Mouse (Mus musculus) cerebellum, postnatal 4 days (tissue): ENCODE data around the gene Astl.

Experiments
- DNase-seq, 2 experiments: peaks; one replicate each; pipeline ENCODE4 v3.0.0; 2022; ENCODE audit warnings: low spot score in 2 of 2, mixed read lengths in 1 of 2

Gene Astl

DNA sequence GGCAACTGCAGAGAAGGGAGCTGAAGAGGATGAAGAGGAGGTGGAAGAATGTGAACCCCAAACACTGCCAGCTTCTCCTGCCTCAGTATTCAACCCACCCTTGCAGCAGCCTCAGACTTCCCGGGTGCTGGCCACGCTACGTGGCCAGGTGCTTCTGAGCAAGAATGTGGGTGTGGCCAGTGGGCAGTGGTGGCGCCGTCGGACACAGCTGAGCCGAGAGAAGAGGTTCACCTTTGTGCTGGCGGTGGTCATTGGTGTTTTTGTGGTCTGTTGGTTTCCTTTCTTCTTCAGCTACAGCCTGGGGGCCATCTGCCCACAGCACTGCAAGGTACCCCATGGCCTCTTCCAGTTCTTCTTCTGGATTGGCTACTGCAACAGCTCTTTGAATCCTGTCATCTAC lies 26.0 kb downstream of the Astl start:
- no peak for DNase-seq

DNA sequence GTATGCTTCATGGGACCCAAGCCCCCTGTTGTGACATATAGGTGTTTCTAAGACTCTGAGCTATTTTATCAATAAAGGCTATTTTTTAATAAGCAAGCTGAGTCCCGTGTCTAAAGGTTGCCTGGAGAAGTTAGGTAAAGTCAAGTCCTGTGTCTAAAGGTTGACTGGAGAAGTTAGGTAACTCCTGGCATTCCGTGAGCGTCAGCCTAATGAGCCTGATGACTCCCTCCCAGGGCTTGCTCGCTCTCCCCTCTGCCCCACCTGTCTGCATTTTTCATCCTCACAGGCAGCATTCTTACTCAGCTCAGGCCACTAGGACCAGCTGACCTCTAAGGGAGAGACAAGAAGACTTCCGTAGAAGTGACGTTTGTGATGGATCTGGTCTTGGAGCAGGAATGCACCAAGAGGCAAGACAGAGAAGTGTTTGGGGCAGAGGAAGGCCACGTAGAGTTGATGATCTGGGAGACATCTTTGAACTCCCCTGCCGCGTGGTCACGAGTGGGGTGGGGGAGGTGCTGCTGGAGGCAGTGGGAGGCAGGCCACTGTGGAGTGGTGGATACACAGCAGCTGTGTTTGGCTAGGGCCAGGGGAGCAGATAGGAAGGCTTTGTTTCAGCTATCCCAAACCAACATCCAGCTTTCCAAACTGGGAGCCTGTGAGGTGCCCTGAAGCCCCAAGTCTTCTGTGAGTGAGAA lies 28.8 kb downstream of the Astl start:
- no peak for DNase-seq

DNA sequence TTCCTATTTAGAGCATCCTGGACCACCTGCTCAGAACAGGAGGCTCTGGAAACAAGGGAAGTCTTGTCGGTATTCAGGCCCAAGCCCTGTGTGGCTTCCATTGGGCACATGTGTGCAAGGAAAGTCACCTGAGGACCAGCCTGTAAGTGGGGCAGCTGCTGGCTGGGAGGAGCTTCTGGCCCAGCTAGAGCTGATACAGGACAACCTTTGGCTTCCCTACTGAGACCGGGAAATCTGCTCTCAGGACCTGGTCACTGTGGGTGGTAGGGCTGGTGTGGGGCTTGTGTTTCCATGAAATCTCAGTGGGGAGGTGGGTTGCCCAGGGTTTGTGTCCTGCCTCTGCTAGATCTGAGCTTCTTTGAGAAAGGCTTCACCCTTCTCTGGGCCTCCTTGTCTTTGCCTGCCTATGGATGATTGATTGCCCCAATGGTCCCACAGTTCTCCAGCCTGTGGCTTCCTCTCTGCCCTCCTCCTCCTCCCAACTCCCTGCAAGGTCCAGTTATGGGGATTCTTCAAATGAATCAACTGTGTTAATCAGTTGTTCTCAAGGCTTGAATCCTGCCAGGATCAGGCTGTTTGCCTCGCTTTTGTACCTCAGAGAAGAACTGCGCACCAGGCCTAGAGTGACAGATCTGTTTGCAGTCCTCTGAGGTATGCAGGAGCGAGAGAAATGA lies 31.4 kb downstream of the Astl start:
- DNase-seq = no peak

GRCm38 (mm10) chr2:127370561-127371483 lies 32.4 kb downstream of the Astl start:
- no peak for DNase-seq

GRCm38 (mm10) chr2:127371484-127371861 lies 33.0 kb downstream of the Astl start:
- DNase-seq = no peak

DNA sequence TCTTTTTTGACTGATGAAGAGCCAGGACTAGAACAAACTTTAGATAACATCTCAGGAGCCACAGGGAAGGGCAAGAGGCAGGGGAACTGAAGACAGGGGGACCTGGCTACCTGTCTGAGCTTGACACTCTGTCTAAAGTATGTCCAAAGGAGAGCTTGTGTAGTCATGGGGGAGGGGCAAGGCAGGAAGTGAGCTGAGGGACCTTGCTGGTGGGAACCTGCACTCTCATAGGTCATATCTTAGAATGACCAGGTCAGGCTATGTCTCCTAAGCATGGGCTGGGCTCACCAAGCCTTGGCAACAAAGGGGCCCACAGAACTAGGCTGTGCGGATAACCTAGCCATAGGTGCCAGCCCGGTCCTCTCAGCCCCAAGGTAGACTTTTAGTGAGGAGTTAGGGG lies 33.6 kb downstream of the Astl start:
- DNase-seq = no peak

GRCm38 (mm10) chr2:127374131-127374530 lies 35.7 kb downstream of the Astl start:
- no peak for DNase-seq

DNA sequence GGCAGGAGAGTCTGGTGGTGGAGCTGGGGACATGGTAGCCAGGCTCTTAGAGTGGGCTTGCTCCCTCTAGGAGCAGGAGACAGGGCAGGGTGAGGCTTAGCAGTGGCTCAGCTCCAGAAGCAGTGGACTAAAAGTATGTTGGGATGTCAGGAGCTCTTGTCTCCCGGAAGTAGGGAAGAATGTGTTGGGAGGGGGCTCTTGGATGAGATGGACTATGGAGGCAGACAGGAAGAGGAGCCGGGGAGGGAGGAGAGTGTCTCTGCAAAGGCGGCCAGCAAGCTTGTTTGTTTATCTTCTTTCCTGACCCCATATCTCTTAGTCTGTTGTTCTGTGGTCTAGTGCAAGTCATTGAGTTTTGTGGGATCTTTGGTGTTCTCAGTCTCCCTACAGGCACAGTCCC lies 36.6 kb downstream of the Astl start:
- DNase-seq = no peak

DNA sequence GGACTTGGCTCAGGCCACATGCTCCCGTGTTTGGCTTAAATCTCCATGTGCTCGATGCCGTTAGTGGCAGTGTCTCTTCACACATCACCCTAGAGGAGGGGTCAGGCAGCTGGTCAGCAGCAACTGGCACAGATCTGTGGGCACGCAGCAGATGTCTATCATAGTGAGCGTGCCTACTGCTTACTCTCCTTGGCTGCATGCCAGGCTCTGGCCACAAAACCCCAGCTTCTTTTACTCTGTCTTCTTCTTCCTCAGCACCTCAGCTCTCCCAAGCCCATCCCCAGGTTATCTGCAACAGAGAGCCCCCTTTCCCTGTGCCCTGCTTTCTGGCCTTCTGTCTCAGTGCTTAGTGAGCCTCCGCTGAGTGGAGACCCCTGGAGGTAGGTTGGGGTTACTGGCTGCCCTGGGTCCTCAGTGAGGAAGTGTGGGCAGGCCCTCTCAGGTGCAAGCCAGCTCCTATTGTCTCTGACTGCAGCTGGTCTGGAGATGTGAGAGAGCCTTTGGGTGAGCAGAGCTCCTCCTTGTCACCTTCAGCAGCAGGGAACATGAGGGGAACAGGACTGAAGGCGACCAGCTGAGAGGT lies 37.4 kb downstream of the Astl start:
- DNase-seq = peak in 1 of 2 experiments; percentile 12

- DNase-seq = no peak
These were observed 38.1 kb downstream of the Astl start for GRCm38 (mm10) chr2:127376423-127377051.

DNA sequence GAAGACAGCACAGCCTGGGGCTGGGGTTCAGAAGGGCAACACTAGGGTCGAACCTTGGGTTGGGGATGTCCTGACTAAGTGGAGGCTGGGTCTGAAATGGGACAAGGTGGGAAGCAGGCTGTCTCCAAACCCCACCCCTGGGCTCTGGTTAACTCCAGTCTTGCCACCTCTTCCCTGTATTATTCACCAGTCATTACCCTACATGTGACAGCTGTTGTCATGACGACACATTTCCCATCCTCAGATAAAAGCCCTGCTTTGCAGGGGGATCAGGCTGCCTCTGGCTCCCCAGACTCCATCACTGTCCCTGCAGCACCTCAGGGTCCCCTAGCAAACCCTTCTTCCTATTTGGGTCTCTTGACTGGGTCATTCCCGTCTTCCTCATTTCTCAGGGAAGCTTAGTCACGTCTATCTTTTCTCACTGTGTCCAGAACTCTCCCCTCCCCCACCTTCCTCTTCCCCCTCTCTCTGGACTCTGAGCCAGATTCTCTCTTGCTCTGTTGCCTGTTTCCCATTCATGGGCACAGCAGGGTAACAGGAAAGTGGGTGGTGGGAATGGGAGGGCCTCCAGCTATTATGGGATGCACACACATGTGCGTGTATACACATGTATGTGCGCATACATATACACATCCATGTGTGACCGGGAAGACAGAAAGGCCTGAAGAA lies 39.6 kb downstream of the Astl start:
- DNase-seq = no peak

DNA sequence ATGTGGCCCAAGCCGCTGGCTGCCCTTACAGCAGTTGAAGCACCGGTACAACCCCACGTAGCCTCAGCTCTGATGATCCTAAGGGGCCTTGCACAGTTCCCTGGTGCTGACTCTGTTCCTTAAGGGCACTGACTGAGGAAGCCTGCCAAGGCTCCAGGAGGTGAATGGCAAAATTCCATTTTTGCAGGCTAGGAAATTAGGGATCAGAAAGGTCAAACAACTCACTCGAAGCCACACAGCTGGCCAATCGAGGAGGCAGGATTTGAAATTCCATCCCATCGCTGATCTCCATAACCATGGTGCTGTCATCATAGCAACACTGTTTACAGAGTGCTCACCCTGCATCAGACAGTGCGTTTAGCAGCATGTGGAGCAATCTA lies 40.2 kb downstream of the Astl start:
- DNase-seq = no peak

DNA sequence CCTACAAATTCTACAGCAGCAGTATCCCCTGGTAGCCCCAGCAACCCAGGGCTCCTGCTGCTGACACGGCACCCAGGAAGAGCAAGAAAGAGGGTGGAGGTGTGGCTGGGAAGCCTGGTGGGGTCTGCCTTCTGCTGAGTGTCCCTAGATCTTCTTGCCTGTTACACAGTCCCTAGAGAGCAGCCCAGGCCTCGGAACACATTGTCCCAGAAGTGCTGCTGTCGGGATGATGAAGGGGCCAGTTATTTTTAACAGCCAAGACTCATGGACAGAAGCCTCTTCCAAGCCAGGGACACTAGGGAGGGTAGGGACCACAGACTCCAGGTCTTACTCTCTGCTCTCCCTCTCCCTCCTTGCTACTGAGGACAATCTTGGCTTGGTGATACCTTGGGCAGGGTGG lies 40.8 kb downstream of the Astl start:
- DNase-seq = no peak

DNA sequence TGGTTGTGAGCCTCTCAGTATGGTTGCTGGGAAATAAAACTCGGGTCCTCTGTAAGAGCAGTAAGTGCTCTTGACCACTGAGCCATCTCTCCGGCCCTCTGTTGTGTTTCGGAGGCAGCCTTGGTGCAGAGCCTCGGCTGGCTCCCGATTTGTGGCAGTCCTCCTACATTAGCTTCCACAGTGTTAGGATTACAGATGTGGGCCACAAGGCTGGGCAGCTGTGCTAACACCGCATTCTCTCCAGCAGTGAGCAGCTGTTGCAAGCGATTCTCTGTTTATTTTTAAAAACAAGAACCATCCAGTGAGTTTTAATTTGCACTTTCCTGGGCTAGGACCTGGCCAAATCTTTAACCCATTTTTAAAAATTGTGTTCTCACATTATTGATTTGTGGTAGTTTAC lies 45.4 kb downstream of the Astl start:
- no peak for DNase-seq

GRCm38 (mm10) chr2:127387521-127387920 lies 49.1 kb downstream of the Astl start:
- no peak for DNase-seq

DNA sequence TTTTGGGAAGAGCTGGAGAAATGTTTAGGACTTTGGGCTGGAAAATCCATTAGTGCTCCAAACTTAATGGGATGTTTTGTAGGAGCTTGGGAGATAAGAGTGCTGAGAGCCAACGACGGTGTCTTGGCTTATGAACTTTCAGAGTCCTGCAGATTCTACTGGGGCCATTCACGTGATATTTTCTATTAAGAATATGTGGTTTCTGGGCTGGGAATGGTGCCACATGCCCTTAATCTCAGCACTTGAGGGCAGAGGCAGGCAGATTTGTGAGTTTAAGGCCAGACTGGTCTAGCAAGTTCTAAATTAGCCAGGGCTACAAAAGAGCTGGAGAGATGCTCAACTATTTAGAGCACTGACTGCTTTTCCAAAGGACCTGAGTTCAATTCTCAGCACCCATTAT lies 51.9 kb downstream of the Astl start:
- DNase-seq = no peak

- no peak for DNase-seq
These were observed 52.4 kb downstream of the Astl start for GRCm38 (mm10) chr2:127390846-127391245.

- no peak for DNase-seq
These were observed 52.9 kb downstream of the Astl start for GRCm38 (mm10) chr2:127391323-127391722.

GRCm38 (mm10) chr2:127394606-127395161 lies 56.2 kb downstream of the Astl start:
- DNase-seq = no peak

GRCm38 (mm10) chr2:127398738-127399137 lies 60.3 kb downstream of the Astl start:
- DNase-seq = no peak
